Mouse (Mus musculus) embryonic facial prominence, embryonic 14.5 days (tissue): ENCODE results near the gene Gpr146. TPM values are rescaled to one million over a fixed set of nuclear protein-coding genes. Genes with fewer than 3 reads are reported as not detected.

Experiments
- ATAC-seq: fragments of 200-750 bp; cut with Nextera tagmentation; 2 replicates; pipeline ENCODE4 v1.8.0; 2017; ENCODE audit warnings: low read depth, moderate number of reproducible peaks, moderate TSS enrichment
- DNase-seq: peaks from one replicate; pipeline ENCODE4 v3.0.0-alpha.2; 2015; ENCODE audit warnings: low spot score
- H3K27ac ChIP-seq: fragments of 300-500 bp; sonication (generic); replicated peaks from 2 replicates; pipeline ENCODE4 v1.5.1; 2014; ENCODE audit warnings: low read depth, mild to moderate bottlenecking, low read length, moderate library complexity
- H3K27me3 ChIP-seq: fragments of 300-500 bp; sonication (generic); replicated peaks from 2 replicates; pipeline ENCODE4 v1.6.1; 2014; ENCODE audit warnings: low read length; ENCODE audit not compliant: control insufficient read depth, insufficient read depth
- H3K36me3 ChIP-seq: fragments of 300-500 bp; sonication (generic); 2 replicates; pipeline ENCODE4 v1.6.1; 2014; ENCODE audit warnings: low read length, mixed read lengths; ENCODE audit not compliant: control insufficient read depth, insufficient read depth
- H3K4me1 ChIP-seq: fragments of 300-500 bp; sonication (generic); 2 replicates; pipeline ENCODE4 v1.6.1; 2014; ENCODE audit warnings: antibody characterized with exemption, low read length; ENCODE audit not compliant: control insufficient read depth, insufficient read depth
- H3K4me2 ChIP-seq: fragments of 300-500 bp; sonication (generic); 2 replicates; pipeline ENCODE4 v1.6.1; 2014; ENCODE audit warnings: low read depth, mild to moderate bottlenecking, low read length, moderate library complexity, mixed read lengths
- H3K4me3 ChIP-seq: fragments of 300-500 bp; sonication (generic); 2 replicates; pipeline ENCODE4 v1.5.1; 2014; ENCODE audit warnings: low read depth, mild to moderate bottlenecking, low read length
- H3K9ac ChIP-seq: fragments of 300-500 bp; sonication (generic); 2 replicates; pipeline ENCODE4 v1.6.1; 2014; ENCODE audit warnings: low read depth, mild to moderate bottlenecking, low read length, moderate library complexity, mixed read lengths
- H3K9me3 ChIP-seq: fragments of 300-500 bp; sonication (generic); 2 replicates; pipeline ENCODE4 v1.6.1; 2016; ENCODE audit warnings: low read length; ENCODE audit not compliant: control insufficient read depth
- WGBS: fragments of 180-500 bp; shearing (Covaris S2); extraction: QIAGEN DNeasy Blood & Tissue Kit; methylation state at CpG from one replicate; pipeline ENCODE4 v1.1.7; 2014; 5-methylcytosine and 5-hydroxymethylcytosine counted together
- polyA plus RNA-seq: library from polyadenylated mRNA; unstranded; fragments of >200 nt; fragmentation: Nextera tagmentation; extraction: Ambion mirVana; gene quantifications from 2 replicates; pipeline ENCODE4 v1.2.1, GENCODE M21; 2014

Gpr146 gene
- polyA plus RNA-seq, 1 experiment from 2014 or later: 2.8 TPM

GRCm38 (mm10) chr5:139427001-139427400 lies 49.5 kb downstream of the Gpr146 start:
- Histone ChIP-seq H3K27me3 (no peaks in the 10 kb centered on the region), H3K4me3 (no peak overlapping the region), H3K9me3 (no peaks in the 10 kb centered on the region), H3K9ac (no peak overlapping the region), H3K4me2 (no peak overlapping the region), H3K4me1 (0 out of 2 replicates have a peak, but pooled peaks cover 6% of the 10 kb centered on the region), H3K36me3 (no peaks in the 10 kb centered on the region), H3K27ac (no peak overlapping the region)
- no peak for DNase-seq
- ATAC-seq: no peak
- WGBS: 85% methylated on average over 9 of the region's 9 CpGs

GRCm38 (mm10) chr5:139427989-139428388 lies 50.5 kb downstream of the Gpr146 start:
- WGBS: 77% methylated on average over 9 of the region's 9 CpGs
- H3K4me1 ChIP-seq: 0 out of 2 replicates have a peak, but pooled peaks cover 6% of the 10 kb centered on the region
- H3K4me3 ChIP-seq: no peak overlapping the region
- DNase-seq: no peak
- no peak overlapping the region for H3K27ac ChIP-seq
- ATAC-seq: no peak
- H3K9me3 ChIP-seq: no peaks in the 10 kb centered on the region
- no peak overlapping the region for H3K9ac ChIP-seq
- no peaks in the 10 kb centered on the region for H3K27me3 ChIP-seq
- H3K36me3 ChIP-seq: no peaks in the 10 kb centered on the region
- H3K4me2 ChIP-seq: no peak overlapping the region

GRCm38 (mm10) chr5:139429818-139430341 lies 52.4 kb downstream of the Gpr146 start:
- no peaks in the 10 kb centered on the region for H3K9me3 ChIP-seq
- H3K36me3 ChIP-seq: no peaks in the 10 kb centered on the region
- no peak overlapping the region for H3K4me3 ChIP-seq
- H3K4me2 ChIP-seq: no peak overlapping the region
- no peaks in the 10 kb centered on the region for H3K27me3 ChIP-seq
- H3K27ac ChIP-seq: no peak overlapping the region
- no peak for DNase-seq
- H3K4me1 ChIP-seq: peaks cover 5% of the 10 kb centered on the region; the same call in 1 of the 2 replicates
- peak overlapping the region; percentile 19; the same call in 1 of the 2 replicates for H3K9ac ChIP-seq
- WGBS: 39% methylated on average over 6 of the region's 12 CpGs
- no peak for ATAC-seq

- 69% methylated on average over 6 of the region's 6 CpGs for WGBS
- Histone ChIP-seq H3K36me3 (no peaks in the 10 kb centered on the region), H3K27me3 (no peaks in the 10 kb centered on the region), H3K4me1 (peaks cover 10% of the 10 kb centered on the region; the same call in 1 of the 2 replicates), H3K9me3 (no peaks in the 10 kb centered on the region), H3K4me2 (no peak overlapping the region), H3K9ac (no peak overlapping the region; the same call in 1 of the 2 replicates), H3K4me3 (no peak overlapping the region), H3K27ac (no peak overlapping the region)
- ATAC-seq (no peak), DNase-seq (no peak)
Measured at GRCm38 (mm10) chr5:139432333-139432732, 54.8 kb downstream of the Gpr146 start.

GRCm38 (mm10) chr5:139432747-139433508 lies 55.4 kb downstream of the Gpr146 start:
- H3K4me2 ChIP-seq: no peak overlapping the region

GRCm38 (mm10) chr5:139433842-139434568 lies 56.5 kb downstream of the Gpr146 start:
- H3K4me3 ChIP-seq: no peak overlapping the region
- WGBS: 71% methylated on average over 9 of the region's 9 CpGs
- DNase-seq: no peak
- no peaks in the 10 kb centered on the region for H3K27me3 ChIP-seq
- H3K9me3 ChIP-seq: no peaks in the 10 kb centered on the region
- peaks cover 10% of the 10 kb centered on the region; the same call in 1 of the 2 replicates for H3K4me1 ChIP-seq
- no peaks in the 10 kb centered on the region for H3K36me3 ChIP-seq
- no peak overlapping the region for H3K4me2 ChIP-seq
- no peak overlapping the region for H3K27ac ChIP-seq
- no peak overlapping the region for H3K9ac ChIP-seq
- no peak for ATAC-seq

More at GRCm38 (mm10) chr5:139432747-139433508, 55.4 kb downstream of the Gpr146 start:
- no peak overlapping the region for H3K4me3 ChIP-seq
- no peaks in the 10 kb centered on the region for H3K9me3 ChIP-seq
- ATAC-seq (no peak), DNase-seq (no peak)
- H3K4me1 ChIP-seq: peaks cover 10% of the 10 kb centered on the region; the same call in 1 of the 2 replicates
- WGBS: 61% methylated on average over 7 of the region's 7 CpGs
- H3K27me3 ChIP-seq: no peaks in the 10 kb centered on the region
- peak overlapping the region; percentile 34; the same call in 1 of the 2 replicates for H3K9ac ChIP-seq
- H3K36me3 ChIP-seq: no peaks in the 10 kb centered on the region
- no peak overlapping the region for H3K27ac ChIP-seq

GRCm38 (mm10) chr5:139434940-139435339 lies 57.4 kb downstream of the Gpr146 start:
- Histone ChIP-seq H3K9ac (no peak overlapping the region), H3K27ac (no peak overlapping the region), H3K36me3 (no peaks in the 10 kb centered on the region), H3K4me1 (peaks cover 10% of the 10 kb centered on the region; the same call in 1 of the 2 replicates), H3K4me3 (no peak overlapping the region), H3K27me3 (no peaks in the 10 kb centered on the region), H3K9me3 (no peaks in the 10 kb centered on the region), H3K4me2 (no peak overlapping the region)
- DNase-seq: peak; percentile 54
- 48% methylated on average over 8 of the region's 8 CpGs for WGBS
- 0 out of 2 replicates have a peak, but pooled peaks have one; percentile 14 for ATAC-seq

GRCm38 (mm10) chr5:139437769-139438168 lies 60.3 kb downstream of the Gpr146 start:
- Histone ChIP-seq H3K9ac (no peak overlapping the region), H3K27ac (no peak overlapping the region), H3K4me3 (no peak overlapping the region), H3K4me1 (peaks cover 11% of the 10 kb centered on the region; the same call in 1 of the 2 replicates), H3K9me3 (no peaks in the 10 kb centered on the region), H3K4me2 (no peak overlapping the region), H3K36me3 (no peaks in the 10 kb centered on the region), H3K27me3 (no peaks in the 10 kb centered on the region)
- ATAC-seq (no peak), DNase-seq (no peak)
- WGBS: 95% methylated on average over 4 of the region's 4 CpGs
